Mouse (Mus musculus): ENCODE measurements around the gene Selenos.
A peak's percentile ranks its signal among the peaks of the same experiment; 100 is the strongest.

Selenos gene

GRCm38 (mm10) chr7:66079364-66080230 is at the start of gene Selenos:
Selenos (plus strand) TSS chr7:66079649.
- peak; percentile 98 for DNase-seq

- DNase-seq: no peak
These were observed 42.6 kb upstream of the Selenos start for GRCm38 (mm10) chr7:66036809-66037208.

GRCm38 (mm10) chr7:66038261-66038660 is 41.2 kb upstream of the Selenos start:
- no peak for DNase-seq

- peak; percentile 32 for DNase-seq
These were observed 40.7 kb upstream of the Selenos start for GRCm38 (mm10) chr7:66038730-66039129.

GRCm38 (mm10) chr7:66040026-66040814 is 39.2 kb upstream of the Selenos start:
- no peak for DNase-seq

GRCm38 (mm10) chr7:66043552-66044459 is 35.6 kb upstream of the Selenos start, which contains the start of gene Gm45213:
Gm45213 (plus strand) TSS chr7:66043602.
- no peak for DNase-seq

GRCm38 (mm10) chr7:66044617-66045016 is 34.8 kb upstream of the Selenos start:
- DNase-seq: no peak

GRCm38 (mm10) chr7:66046921-66047918 is 32.2 kb upstream of the Selenos start:
- DNase-seq: no peak

- no peak for DNase-seq
These were observed 31.5 kb upstream of the Selenos start for GRCm38 (mm10) chr7:66047975-66048374.

- no peak for DNase-seq
These were observed 30.8 kb upstream of the Selenos start for GRCm38 (mm10) chr7:66048446-66049230.

- no peak for DNase-seq
These were observed 25.4 kb upstream of the Selenos start for GRCm38 (mm10) chr7:66053946-66054483.

- DNase-seq: peak; percentile 51
These were observed 24.1 kb upstream of the Selenos start for GRCm38 (mm10) chr7:66055356-66055755.

GRCm38 (mm10) chr7:66058703-66059102 is 20.7 kb upstream of the Selenos start, which contains the start of gene Snrpa1:
Snrpa1 (plus strand) TSS chr7:66059003.
- no peak for DNase-seq

GRCm38 (mm10) chr7:66060066-66060956 is 19.1 kb upstream of the Selenos start:
- peak; percentile 93 for DNase-seq

- DNase-seq: no peak
These were observed 18.4 kb upstream of the Selenos start for GRCm38 (mm10) chr7:66061057-66061456.

- no peak for DNase-seq
These were observed 3.0 kb upstream of the Selenos start for GRCm38 (mm10) chr7:66076411-66076810.

- peak; percentile 26 for DNase-seq
These were observed 773 bp downstream of the Selenos start for GRCm38 (mm10) chr7:66080231-66080613.

GRCm38 (mm10) chr7:66083757-66084156 is 4.3 kb downstream of the Selenos start:
- no peak for DNase-seq

- no peak for DNase-seq
These were observed 5.1 kb downstream of the Selenos start for GRCm38 (mm10) chr7:66084546-66084945.
